Mouse (Mus musculus): ENCODE data around the gene Exoc7. TPM values are rescaled to one million over a fixed set of nuclear protein-coding genes. Genes with fewer than 3 reads are reported as not detected.
A peak's percentile ranks its signal among the peaks of the same experiment; 100 is the strongest.

Exoc7 gene
- polyA plus RNA-seq, 1 experiment from 2014 or later, result 129 TPM

- Histone ChIP-seq H3K36me3 (ENCODE audit: control insufficient read depth, insufficient read depth, low read length) (peaks cover 21% of the 10 kb centered on the region), H3K4me2 (ENCODE audit: low read depth, low read length) (peak overlapping the region; percentile 85), H3K27me3 (ENCODE audit: control insufficient read depth, insufficient read depth, low read length) (no peaks in the 10 kb centered on the region), H3K4me3 (ENCODE audit: low read depth, low read length) (peak overlapping the region; percentile 49), H3K4me1 (ENCODE audit: control insufficient read depth, insufficient read depth, low read length) (peaks cover 5% of the 10 kb centered on the region), H3K9ac (replicated peaks; ENCODE audit: low read depth, low read length) (peak overlapping the region; percentile 53), H3K9me3 (ENCODE audit: control insufficient read depth, low read length) (no peaks in the 10 kb centered on the region), H3K27ac (ENCODE audit: low read depth, low read length) (peak overlapping the region; percentile 28; the same call in 1 of the 2 replicates)
- ATAC-seq (ENCODE audit: low read depth), result peak; percentile 91
- WGBS, result 3% methylated on average over 53 of the region's 53 CpGs
Observed at GRCm38 (mm10) chr11:116306126-116306982, 679 bp downstream of the Exoc7 start.

- H3K4me3 ChIP-seq (ENCODE audit: low read depth, low read length), result peak overlapping the region; percentile 49
- no peak for ATAC-seq (ENCODE audit: low read depth)
- H3K27me3 ChIP-seq (ENCODE audit: control insufficient read depth, insufficient read depth, low read length), result no peaks in the 10 kb centered on the region
- peak overlapping the region; percentile 85 for H3K4me2 ChIP-seq (ENCODE audit: low read depth, low read length)
- H3K36me3 ChIP-seq (ENCODE audit: control insufficient read depth, insufficient read depth, low read length), result peaks cover 30% of the 10 kb centered on the region
- WGBS, result 98% methylated on average over 2 of the region's 2 CpGs
- H3K4me1 ChIP-seq (ENCODE audit: control insufficient read depth, insufficient read depth, low read length), result peaks cover 5% of the 10 kb centered on the region
- no peak overlapping the region for H3K9ac ChIP-seq (replicated peaks; ENCODE audit: low read depth, low read length)
- H3K27ac ChIP-seq (ENCODE audit: low read depth, low read length), result no peak overlapping the region
- H3K9me3 ChIP-seq (ENCODE audit: control insufficient read depth, low read length), result no peaks in the 10 kb centered on the region
Observed at GRCm38 (mm10) chr11:116305423-116305822, 1.6 kb downstream of the Exoc7 start.

GRCm38 (mm10) chr11:116298621-116299020 is 8.4 kb downstream of the Exoc7 start:
- Histone ChIP-seq H3K4me1 (ENCODE audit: control insufficient read depth, insufficient read depth, low read length) (0 out of 2 replicates have a peak, but pooled peaks cover 3% of the 10 kb centered on the region), H3K9ac (replicated peaks; ENCODE audit: low read depth, low read length) (no peak overlapping the region), H3K4me3 (ENCODE audit: low read depth, low read length) (no peak overlapping the region), H3K9me3 (ENCODE audit: control insufficient read depth, low read length) (no peaks in the 10 kb centered on the region), H3K4me2 (ENCODE audit: low read depth, low read length) (no peak overlapping the region), H3K27ac (ENCODE audit: low read depth, low read length) (no peak overlapping the region), H3K27me3 (ENCODE audit: control insufficient read depth, insufficient read depth, low read length) (no peaks in the 10 kb centered on the region), H3K36me3 (ENCODE audit: control insufficient read depth, insufficient read depth, low read length) (peaks cover 76% of the 10 kb centered on the region)
- WGBS, result 87% methylated on average over 6 of the region's 6 CpGs
- ATAC-seq (ENCODE audit: low read depth), result no peak

GRCm38 (mm10) chr11:116298221-116298620 is 8.8 kb downstream of the Exoc7 start:
- ATAC-seq (ENCODE audit: low read depth), result no peak
- H3K4me1 ChIP-seq (ENCODE audit: control insufficient read depth, insufficient read depth, low read length), result 0 out of 2 replicates have a peak, but pooled peaks cover 3% of the 10 kb centered on the region
- H3K36me3 ChIP-seq (ENCODE audit: control insufficient read depth, insufficient read depth, low read length), result peaks cover 77% of the 10 kb centered on the region
- H3K27me3 ChIP-seq (ENCODE audit: control insufficient read depth, insufficient read depth, low read length), result no peaks in the 10 kb centered on the region
- H3K27ac ChIP-seq (ENCODE audit: low read depth, low read length), result no peak overlapping the region
- 93% methylated on average over 11 of the region's 11 CpGs for WGBS
- no peak overlapping the region for H3K9ac ChIP-seq (replicated peaks; ENCODE audit: low read depth, low read length)
- H3K4me2 ChIP-seq (ENCODE audit: low read depth, low read length), result no peak overlapping the region; the same call in 1 of the 2 replicates
- H3K9me3 ChIP-seq (ENCODE audit: control insufficient read depth, low read length), result no peaks in the 10 kb centered on the region
- no peak overlapping the region for H3K4me3 ChIP-seq (ENCODE audit: low read depth, low read length)

- H3K27me3 ChIP-seq (ENCODE audit: control insufficient read depth, insufficient read depth, low read length), result no peaks in the 10 kb centered on the region
- peaks cover 78% of the 10 kb centered on the region for H3K36me3 ChIP-seq (ENCODE audit: control insufficient read depth, insufficient read depth, low read length)
- WGBS, result 85% methylated on average over 3 of the region's 3 CpGs
- no peak for ATAC-seq (ENCODE audit: low read depth)
- no peak overlapping the region for H3K27ac ChIP-seq (ENCODE audit: low read depth, low read length)
- no peak overlapping the region for H3K4me2 ChIP-seq (ENCODE audit: low read depth, low read length)
- no peaks in the 10 kb centered on the region for H3K9me3 ChIP-seq (ENCODE audit: control insufficient read depth, low read length)
- H3K4me3 ChIP-seq (ENCODE audit: low read depth, low read length), result no peak overlapping the region
- 0 out of 2 replicates have a peak, but pooled peaks cover 3% of the 10 kb centered on the region for H3K4me1 ChIP-seq (ENCODE audit: control insufficient read depth, insufficient read depth, low read length)
- no peak overlapping the region for H3K9ac ChIP-seq (replicated peaks; ENCODE audit: low read depth, low read length)
Observed at GRCm38 (mm10) chr11:116297017-116297416, 10.0 kb downstream of the Exoc7 start.

- no peak for ATAC-seq (ENCODE audit: low read depth)
- no peak overlapping the region for H3K9ac ChIP-seq (replicated peaks; ENCODE audit: low read depth, low read length)
- H3K27me3 ChIP-seq (ENCODE audit: control insufficient read depth, insufficient read depth, low read length), result no peaks in the 10 kb centered on the region
- H3K9me3 ChIP-seq (ENCODE audit: control insufficient read depth, low read length), result no peaks in the 10 kb centered on the region
- no peak overlapping the region for H3K4me3 ChIP-seq (ENCODE audit: low read depth, low read length)
- H3K4me2 ChIP-seq (ENCODE audit: low read depth, low read length), result no peak overlapping the region
- 89% methylated on average over 8 of the region's 8 CpGs for WGBS
- peaks cover 78% of the 10 kb centered on the region for H3K36me3 ChIP-seq (ENCODE audit: control insufficient read depth, insufficient read depth, low read length)
- no peak overlapping the region for H3K27ac ChIP-seq (ENCODE audit: low read depth, low read length)
- H3K4me1 ChIP-seq (ENCODE audit: control insufficient read depth, insufficient read depth, low read length), result 0 out of 2 replicates have a peak, but pooled peaks cover 3% of the 10 kb centered on the region
Observed at GRCm38 (mm10) chr11:116296191-116296734, 10.8 kb downstream of the Exoc7 start.

DNA sequence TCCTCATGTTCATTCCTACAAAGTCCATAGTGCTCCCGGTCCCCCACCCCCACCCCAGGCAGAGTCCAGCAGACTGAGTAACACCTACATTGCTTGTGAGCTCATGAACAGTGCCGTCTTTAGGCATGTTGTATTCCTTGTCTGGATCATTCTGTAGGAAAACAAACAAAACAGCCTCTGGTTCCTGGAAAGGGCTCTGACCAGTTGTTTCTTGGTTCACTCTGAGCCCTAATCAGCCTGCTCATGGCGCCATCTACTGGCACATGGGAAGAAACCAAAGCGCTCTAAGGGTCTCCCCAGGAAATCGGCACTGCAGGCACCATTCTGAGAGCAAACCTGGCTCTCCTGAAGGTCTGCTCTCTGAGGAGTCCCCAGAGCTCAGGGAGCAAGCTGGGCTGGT is 12.7 kb downstream of the Exoc7 start:
- Histone ChIP-seq H3K27ac (ENCODE audit: low read depth, low read length) (no peak overlapping the region), H3K36me3 (ENCODE audit: control insufficient read depth, insufficient read depth, low read length) (peaks cover 62% of the 10 kb centered on the region), H3K4me3 (ENCODE audit: low read depth, low read length) (no peak overlapping the region), H3K9ac (replicated peaks; ENCODE audit: low read depth, low read length) (no peak overlapping the region), H3K27me3 (ENCODE audit: control insufficient read depth, insufficient read depth, low read length) (no peaks in the 10 kb centered on the region), H3K4me1 (ENCODE audit: control insufficient read depth, insufficient read depth, low read length) (0 out of 2 replicates have a peak, but pooled peaks cover 3% of the 10 kb centered on the region), H3K9me3 (ENCODE audit: control insufficient read depth, low read length) (no peaks in the 10 kb centered on the region), H3K4me2 (ENCODE audit: low read depth, low read length) (no peak overlapping the region)
- no peak for ATAC-seq (ENCODE audit: low read depth)
- WGBS, result 35% methylated on average over 5 of the region's 5 CpGs

DNA sequence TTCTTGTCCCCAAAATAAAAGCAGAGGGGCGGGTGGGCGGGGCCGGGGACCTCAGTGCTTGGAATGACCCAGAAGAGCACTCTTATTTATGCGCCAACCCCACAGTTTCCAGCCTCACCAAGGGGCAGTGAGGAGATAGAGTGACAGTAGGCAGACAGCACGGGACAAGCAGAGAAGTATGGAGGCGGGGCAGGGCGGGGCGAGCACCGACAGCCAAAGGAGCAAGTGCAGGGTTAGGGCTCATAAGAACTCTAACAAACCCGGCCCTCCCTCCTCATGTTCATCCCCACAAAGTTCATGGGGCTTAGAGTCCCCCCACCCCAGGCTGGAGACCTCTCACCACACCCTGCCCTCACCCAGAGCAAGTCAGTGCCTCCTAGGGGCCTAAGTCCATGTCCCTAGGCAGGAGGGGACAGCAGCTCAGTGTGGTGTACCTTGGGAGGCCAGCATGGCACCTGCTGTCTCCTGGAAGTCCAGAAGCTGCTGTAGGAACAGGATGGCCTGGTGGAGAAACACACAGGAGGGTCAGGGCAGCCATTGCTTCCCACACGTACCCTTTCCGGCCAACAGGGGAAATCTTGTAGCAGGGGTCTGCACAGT is 13.4 kb downstream of the Exoc7 start:
- Histone ChIP-seq H3K9me3 (ENCODE audit: control insufficient read depth, low read length) (no peaks in the 10 kb centered on the region), H3K9ac (replicated peaks; ENCODE audit: low read depth, low read length) (no peak overlapping the region), H3K4me2 (ENCODE audit: low read depth, low read length) (no peak overlapping the region), H3K4me1 (ENCODE audit: control insufficient read depth, insufficient read depth, low read length) (0 out of 2 replicates have a peak, but pooled peaks cover 3% of the 10 kb centered on the region), H3K27me3 (ENCODE audit: control insufficient read depth, insufficient read depth, low read length) (no peaks in the 10 kb centered on the region), H3K27ac (ENCODE audit: low read depth, low read length) (no peak overlapping the region), H3K4me3 (ENCODE audit: low read depth, low read length) (no peak overlapping the region), H3K36me3 (ENCODE audit: control insufficient read depth, insufficient read depth, low read length) (peaks cover 60% of the 10 kb centered on the region)
- WGBS, result 85% methylated on average over 12 of the region's 12 CpGs
- no peak for ATAC-seq (ENCODE audit: low read depth)

DNA sequence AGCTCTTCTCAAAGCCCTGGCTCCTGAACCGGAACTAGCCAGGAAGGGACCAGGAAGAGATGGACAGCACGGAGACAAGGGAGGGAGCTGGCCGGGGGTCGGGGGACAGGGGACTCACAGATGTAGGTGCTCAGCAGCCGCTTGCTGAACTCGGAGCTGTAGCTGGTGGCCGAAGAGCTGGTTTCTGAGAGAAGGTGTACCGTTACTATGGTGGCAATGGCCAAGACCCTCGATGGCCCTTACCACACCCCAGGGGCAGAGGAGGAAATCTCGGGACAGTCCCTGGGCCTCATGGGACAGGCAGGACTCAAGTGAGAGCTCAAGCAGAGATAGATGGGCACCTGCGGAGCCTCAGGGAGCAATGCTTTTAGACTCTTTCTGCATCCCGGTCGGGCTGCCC is 14.6 kb downstream of the Exoc7 start:
- no peak overlapping the region for H3K4me3 ChIP-seq (ENCODE audit: low read depth, low read length)
- H3K27ac ChIP-seq (ENCODE audit: low read depth, low read length), result no peak overlapping the region
- 95% methylated on average over 13 of the region's 13 CpGs for WGBS
- H3K36me3 ChIP-seq (ENCODE audit: control insufficient read depth, insufficient read depth, low read length), result peaks cover 59% of the 10 kb centered on the region
- no peaks in the 10 kb centered on the region for H3K27me3 ChIP-seq (ENCODE audit: control insufficient read depth, insufficient read depth, low read length)
- no peak overlapping the region for H3K4me2 ChIP-seq (ENCODE audit: low read depth, low read length)
- H3K9me3 ChIP-seq (ENCODE audit: control insufficient read depth, low read length), result no peaks in the 10 kb centered on the region
- 0 out of 2 replicates have a peak, but pooled peaks cover 3% of the 10 kb centered on the region for H3K4me1 ChIP-seq (ENCODE audit: control insufficient read depth, insufficient read depth, low read length)
- no peak overlapping the region for H3K9ac ChIP-seq (replicated peaks; ENCODE audit: low read depth, low read length)
- no peak for ATAC-seq (ENCODE audit: low read depth)

Measured in neural tube, embryonic 14.5 days (tissue).